Mouse (Mus musculus) bone marrow, adult 2 months (tissue): Measurements from ENCODE around the gene Tomm34.

Source experiments
- CTCF ChIP-seq: fragments of 200-500 bp; IDR thresholded peaks from 2 replicates; pipeline ENCODE4 v1.5.1; 2011; ENCODE audit warnings: low read length, control low read depth; ENCODE audit not compliant: control insufficient read depth, insufficient read depth
- POLR2A ChIP-seq: fragments of 200-500 bp; IDR thresholded peaks from 2 replicates; pipeline ENCODE4 v1.6.1; 2011; ENCODE audit warnings: low read depth, mild to moderate bottlenecking, control low read depth, low read length, borderline replicate concordance; ENCODE audit not compliant: control insufficient read depth

GRCm38 (mm10) chr2:164006932-164007331, 64.0 kb downstream of the Tomm34 start:
- no peak for TF ChIP-seq CTCF
- no peak for TF ChIP-seq POLR2A
